Mouse (Mus musculus) heart, embryonic 10.5 days (tissue): ENCODE results near the gene Chd2. TPM values are rescaled to one million over a fixed set of nuclear protein-coding genes. Genes with fewer than 3 reads are reported as not detected.

ENCODE experiments used
- polyA plus RNA-seq: library from polyadenylated mRNA; unstranded; fragments of >200 nt; fragmentation: Nextera tagmentation; extraction: Ambion mirVana; gene quantifications from 2 replicates; pipeline ENCODE4 v1.2.1, GENCODE M21; 2016

Gene Chd2
- polyA plus RNA-seq, 1 experiment from 2014 or later, result 43.6 TPM

Other genes starting within 250 kb of the Chd2 start
- gene Rgma, start 166.3 kb downstream of the Chd2 start, polyA plus RNA-seq, result 3.4 and 6.9 TPM in 2 replicates
- 21.0 and 24.1 TPM in 2 replicates for gene Fam174b, start 198.5 kb upstream of the Chd2 start, polyA plus RNA-seq